Mouse (Mus musculus) hindbrain, embryonic 11.5 days (tissue): ENCODE results near the gene Clba1. TPM values are rescaled to one million over a fixed set of nuclear protein-coding genes. Genes with fewer than 3 reads are reported as not detected.
A peak's percentile ranks its signal among the peaks of the same experiment; 100 is the strongest.
"Not testable (repeated sequence)": the region's sequence is repeated elsewhere in the genome, so short reads cannot be mapped to it uniquely, and the experiment has no call there.

Experiments used
- ATAC-seq: fragments of 200-750 bp; cut with Nextera tagmentation; 2 replicates; pipeline ENCODE4 v1.8.0; 2017; ENCODE audit warnings: mild to moderate bottlenecking, moderate TSS enrichment, moderate library complexity; ENCODE audit not compliant: low FRiP score
- DNase-seq: peaks from one replicate; pipeline ENCODE4 v3.0.0-alpha.2; 2015; ENCODE audit warnings: low spot score
- H3K27ac ChIP-seq: fragments of 300-500 bp; sonication (generic); 2 replicates; pipeline ENCODE4 v1.5.1; 2014; ENCODE audit warnings: mild to moderate bottlenecking, low read depth, low read length
- H3K27me3 ChIP-seq: fragments of 300-500 bp; sonication (generic); 2 replicates; pipeline ENCODE4 v1.6.1; 2014; ENCODE audit warnings: mild to moderate bottlenecking, low read length, moderate library complexity, mixed read lengths; ENCODE audit not compliant: control insufficient read depth, insufficient read depth
- H3K36me3 ChIP-seq: fragments of 300-500 bp; sonication (generic); 2 replicates; pipeline ENCODE4 v1.6.1; 2014; ENCODE audit warnings: mild to moderate bottlenecking, low read length, moderate library complexity, mixed read lengths; ENCODE audit not compliant: control insufficient read depth, insufficient read depth
- H3K4me1 ChIP-seq: fragments of 300-500 bp; sonication (generic); replicated peaks from 2 replicates; pipeline ENCODE4 v1.6.1; 2014; ENCODE audit warnings: low read length, mixed read lengths; ENCODE audit not compliant: control insufficient read depth, insufficient read depth
- H3K4me2 ChIP-seq: fragments of 300-500 bp; sonication (generic); replicated peaks from 2 replicates; pipeline ENCODE4 v1.6.1; 2014; ENCODE audit warnings: mild to moderate bottlenecking, low read depth, low read length
- H3K4me3 ChIP-seq: fragments of 300-500 bp; sonication (generic); 2 replicates; pipeline ENCODE4 v1.5.1; 2014; ENCODE audit warnings: low read depth, low read length
- H3K9ac ChIP-seq: fragments of 300-500 bp; sonication (generic); 2 replicates; pipeline ENCODE4 v1.6.1; 2014; ENCODE audit warnings: low read depth, low read length
- H3K9me3 ChIP-seq: fragments of 300-500 bp; sonication (generic); 2 replicates; pipeline ENCODE4 v1.6.1; 2016; ENCODE audit warnings: low read length; ENCODE audit not compliant: control insufficient read depth
- WGBS: fragments of 180-500 bp; shearing (Covaris S2); extraction: QIAGEN DNeasy Blood & Tissue Kit; methylation state at CpG from one replicate; pipeline ENCODE4 v1.1.7; 2014; 5-methylcytosine and 5-hydroxymethylcytosine counted together
- polyA plus RNA-seq: library from polyadenylated mRNA; unstranded; fragments of >200 nt; fragmentation: Nextera tagmentation; extraction: Ambion mirVana; gene quantifications from 2 replicates; pipeline ENCODE4 v1.2.1, GENCODE M21; 2014

Clba1 gene
- polyA plus RNA-seq, 1 experiment from 2014 or later: 15.4 TPM

GRCm38 (mm10) chr12:112829244-112829864, 20.6 kb downstream of the Clba1 start, which contains the start of gene Cdca4:
Cdca4 (minus strand) TSS chr12:112829423.
- peak within 1 kb of the TSS; percentile 97 for H3K9ac ChIP-seq
- peaks cover 21% of the 10 kb centered on the region for H3K4me1 ChIP-seq
- DNase-seq (peak; percentile 99), ATAC-seq (peak; percentile 98)
- H3K27ac ChIP-seq: peak within 1 kb of the TSS; percentile 88
- H3K4me3 ChIP-seq: peak within 1 kb of the TSS; percentile 87
- H3K27me3 ChIP-seq: no peaks in the 10 kb centered on the region
- WGBS: 1% methylated on average over 55 of the region's 72 CpGs
- no peaks in the 10 kb centered on the region for H3K9me3 ChIP-seq
- peaks cover 6% of the 10 kb centered on the region; the same call in 1 of the 2 replicates for H3K36me3 ChIP-seq
- H3K4me2 ChIP-seq: peak within 1 kb of the TSS; percentile 77

- ATAC-seq (no peak), DNase-seq (no peak)
- 38% methylated on average over 2 of the region's 2 CpGs for WGBS
- Histone ChIP-seq H3K27ac (no peak overlapping the region), H3K4me1 (peaks cover 21% of the 10 kb centered on the region), H3K9me3 (no peaks in the 10 kb centered on the region), H3K36me3 (peaks cover 3% of the 10 kb centered on the region; the same call in 1 of the 2 replicates), H3K4me3 (peak overlapping the region; percentile 87), H3K27me3 (no peaks in the 10 kb centered on the region), H3K9ac (peak overlapping the region; percentile 70), H3K4me2 (peak overlapping the region; percentile 43)
Measured at GRCm38 (mm10) chr12:112830141-112830540, 21.4 kb downstream of the Clba1 start.

GRCm38 (mm10) chr12:112830570-112830969, 21.8 kb downstream of the Clba1 start:
- H3K4me3 ChIP-seq: peak overlapping the region; percentile 87
- H3K27ac ChIP-seq: no peak overlapping the region
- no peak for DNase-seq
- H3K4me2 ChIP-seq: peak overlapping the region; percentile 43
- no peaks in the 10 kb centered on the region for H3K27me3 ChIP-seq
- H3K9ac ChIP-seq: peak overlapping the region; percentile 70
- no peaks in the 10 kb centered on the region for H3K9me3 ChIP-seq
- peaks cover 3% of the 10 kb centered on the region; the same call in 1 of the 2 replicates for H3K36me3 ChIP-seq
- 98% methylated on average over 3 of the region's 3 CpGs for WGBS
- H3K4me1 ChIP-seq: peaks cover 21% of the 10 kb centered on the region
- no peak for ATAC-seq

GRCm38 (mm10) chr12:112832411-112832810, 23.7 kb downstream of the Clba1 start:
- Histone ChIP-seq H3K36me3 (peaks cover 3% of the 10 kb centered on the region; the same call in 1 of the 2 replicates), H3K9me3 (no peaks in the 10 kb centered on the region), H3K9ac (no peak overlapping the region), H3K27me3 (no peaks in the 10 kb centered on the region), H3K27ac (no peak overlapping the region), H3K4me3 (no peak overlapping the region), H3K4me2 (no peak overlapping the region), H3K4me1 (peaks cover 12% of the 10 kb centered on the region)
- ATAC-seq (no peak), DNase-seq (no peak)
- 92% methylated on average over 5 of the region's 5 CpGs for WGBS

GRCm38 (mm10) chr12:112833527-112833926, 24.8 kb downstream of the Clba1 start:
- ATAC-seq (no peak), DNase-seq (no peak)
- Histone ChIP-seq H3K27ac (no peak overlapping the region), H3K36me3 (no peaks in the 10 kb centered on the region), H3K9ac (no peak overlapping the region), H3K4me1 (peaks cover 5% of the 10 kb centered on the region), H3K4me3 (no peak overlapping the region), H3K4me2 (no peak overlapping the region), H3K27me3 (no peaks in the 10 kb centered on the region), H3K9me3 (no peaks in the 10 kb centered on the region)
- 93% methylated on average over 6 of the region's 6 CpGs for WGBS

GRCm38 (mm10) chr12:112835046-112835445, 26.3 kb downstream of the Clba1 start:
- ATAC-seq: no peak
- 71% methylated on average over 2 of the region's 2 CpGs for WGBS
- no peak overlapping the region for H3K27ac ChIP-seq

GRCm38 (mm10) chr12:112840209-112841086, 31.7 kb downstream of the Clba1 start:
- WGBS: 79% methylated on average over 25 of the region's 25 CpGs
- no peak overlapping the region for H3K4me2 ChIP-seq
- DNase-seq (no peak), ATAC-seq (no peak)
- no peak overlapping the region for H3K9ac ChIP-seq
- H3K4me1 ChIP-seq: no peaks in the 10 kb centered on the region
- no peaks in the 10 kb centered on the region for H3K9me3 ChIP-seq
- no peak overlapping the region for H3K27ac ChIP-seq
- no peaks in the 10 kb centered on the region for H3K27me3 ChIP-seq
- H3K36me3 ChIP-seq: no peaks in the 10 kb centered on the region
- H3K4me3 ChIP-seq: no peak overlapping the region

More at GRCm38 (mm10) chr12:112835046-112835445, 26.3 kb downstream of the Clba1 start:
- no peaks in the 10 kb centered on the region for H3K27me3 ChIP-seq
- H3K4me2 ChIP-seq: no peak overlapping the region
- H3K4me3 ChIP-seq: no peak overlapping the region
- no peaks in the 10 kb centered on the region for H3K9me3 ChIP-seq
- no peak for DNase-seq
- no peak overlapping the region for H3K9ac ChIP-seq
- H3K36me3 ChIP-seq: no peaks in the 10 kb centered on the region
- peaks cover 5% of the 10 kb centered on the region for H3K4me1 ChIP-seq

- DNase-seq, ATAC-seq, H3K4me2 ChIP-seq, H3K27me3 ChIP-seq, H3K36me3 ChIP-seq, H3K9me3 ChIP-seq, H3K27ac ChIP-seq, H3K4me3 ChIP-seq, H3K9ac ChIP-seq, H3K4me1 ChIP-seq: not testable (repeated sequence)
- WGBS: 51% methylated on average over 4 of the region's 4 CpGs
Measured at GRCm38 (mm10) chr12:112841338-112841892, 32.7 kb downstream of the Clba1 start.
